Mouse (Mus musculus): ENCODE measurements around the gene Fga. TPM values are rescaled to one million over a fixed set of nuclear protein-coding genes. Genes with fewer than 3 reads are reported as not detected.

The Fga gene
- 0.11 TPM for polyA plus RNA-seq (2014; fragmentation: Illumina TruSeq; extraction: RNeasy Lipid Tissue Mini Kit (QIAGEN cat#74804); ENCODE audit: insufficient read depth, low read depth, low replicate concordance)

DNA sequence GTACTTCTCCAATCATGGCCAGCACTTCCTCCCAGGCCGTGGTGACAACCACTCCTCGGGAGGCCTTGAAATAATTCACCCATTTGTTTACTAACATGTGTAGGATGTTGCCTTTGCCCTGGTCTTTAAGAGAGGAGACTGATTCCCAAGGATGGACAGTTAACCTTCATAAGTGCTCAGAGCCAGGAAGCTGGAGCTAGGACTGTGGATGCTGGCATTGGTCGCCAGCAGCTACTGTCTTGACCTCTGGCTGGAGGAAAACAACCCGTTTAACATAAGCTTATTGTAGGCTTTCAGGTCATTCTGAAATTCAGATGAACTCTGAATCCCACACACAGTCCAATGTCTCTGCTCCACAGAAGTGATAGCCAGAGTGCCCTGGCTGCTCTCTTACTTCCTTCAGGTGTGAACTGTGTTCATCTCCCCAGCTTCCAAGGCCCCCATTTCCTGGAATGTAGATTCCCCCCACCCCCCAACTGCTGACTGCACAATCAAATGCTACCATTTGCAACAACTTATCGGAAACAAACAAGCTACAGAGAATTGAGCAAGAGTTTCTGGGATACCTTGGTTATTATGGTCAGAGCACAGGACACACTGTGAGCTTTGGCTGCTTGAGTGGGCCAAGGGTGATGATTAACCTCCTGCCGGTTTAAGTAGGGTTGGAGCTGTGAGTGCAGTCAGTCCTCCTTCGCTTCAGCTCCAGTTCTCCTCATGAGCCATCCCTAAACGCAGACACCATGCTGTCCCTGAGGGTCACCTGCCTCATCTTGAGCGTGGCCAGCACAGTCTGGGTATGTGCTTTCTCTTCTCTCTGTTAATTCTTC, at the start of gene Fga:
Gene Fga (plus strand): TSS at position 602 of the 827 bp plus-strand sequence.

DNA sequence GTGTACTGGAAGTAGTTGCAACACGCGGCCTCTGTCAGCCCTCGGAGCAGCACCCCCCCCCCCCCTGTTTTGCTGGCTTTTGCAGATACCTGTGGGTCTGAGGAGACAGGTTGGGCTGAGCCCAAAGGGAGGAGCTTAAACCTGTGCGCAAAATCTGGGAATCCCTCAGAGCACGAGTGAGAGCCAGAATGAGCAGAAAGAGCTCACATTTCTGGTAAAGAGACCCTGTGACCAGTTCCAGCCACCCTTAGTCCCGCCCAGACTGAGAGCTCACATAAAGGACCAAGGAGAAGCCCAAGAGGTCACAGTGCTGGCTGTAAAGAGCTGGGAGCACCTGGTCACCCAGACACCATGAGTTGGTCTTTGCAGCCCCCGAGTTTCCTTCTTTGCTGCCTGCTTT, 18.3 kb upstream of the Fga start, which contains the start of gene Fgg:
Gene Fgg (plus strand): TSS at position 168 of the 400 bp plus-strand sequence.

DNA sequence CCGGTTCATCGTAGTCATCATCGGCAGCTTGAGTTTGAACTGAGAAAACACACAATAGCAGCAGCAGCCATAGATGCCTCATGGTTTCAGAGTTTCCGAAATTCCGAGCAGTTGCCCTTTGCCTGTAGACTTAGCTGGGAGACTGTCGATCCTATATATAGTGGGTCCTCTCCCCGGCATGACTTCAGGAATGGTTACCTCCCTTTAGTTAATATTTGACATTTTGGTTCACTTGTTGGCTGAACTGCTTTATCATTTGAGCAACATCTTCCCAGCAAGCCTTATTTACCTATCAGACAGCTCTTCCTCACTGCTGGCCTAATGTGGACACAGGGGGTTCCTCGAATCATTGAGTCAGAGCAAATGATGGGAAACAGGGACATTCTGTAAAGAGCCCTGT, 23.8 kb downstream of the Fga start, which contains the start of gene Fgb:
Gene Fgb (minus strand): TSS at position 184 of the 400 bp plus-strand sequence.

DNA sequence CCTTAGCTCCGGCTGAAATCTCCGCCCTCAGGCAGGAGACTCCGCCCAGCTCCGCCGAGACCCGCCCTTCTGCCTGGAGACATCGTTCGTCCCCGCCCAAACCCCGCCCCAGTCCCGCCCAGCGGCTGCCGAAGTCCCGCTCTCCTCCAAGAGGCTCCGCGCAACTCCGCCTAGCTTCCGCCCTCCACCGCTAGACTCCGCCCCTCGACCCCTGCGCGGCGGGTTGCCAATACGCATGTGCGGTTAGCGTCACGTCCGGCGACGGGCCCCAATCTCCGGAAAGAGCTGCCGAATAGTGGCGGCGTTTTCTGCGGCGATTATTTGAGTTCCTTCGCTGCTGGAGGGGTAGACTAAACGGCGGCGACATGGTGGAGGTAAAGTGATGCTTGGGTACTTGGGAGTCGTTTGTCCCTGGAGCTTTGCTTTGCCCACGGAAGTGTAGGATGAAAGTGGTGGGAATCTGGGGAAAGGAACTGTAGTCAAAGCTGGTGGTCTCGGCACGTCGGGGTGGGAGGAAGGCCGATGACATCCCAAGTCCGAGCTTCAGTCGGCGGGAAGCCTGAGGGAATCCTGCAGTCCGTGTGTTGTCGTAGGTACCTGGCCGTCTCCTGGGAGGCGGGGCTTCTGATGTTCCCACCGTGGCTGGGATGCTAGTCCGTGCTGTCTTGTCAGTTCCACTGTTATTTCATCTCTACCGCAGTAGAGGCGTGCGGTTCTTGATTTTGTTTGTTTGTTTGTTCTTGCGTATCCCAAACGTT, 29.6 kb downstream of the Fga start, which contains the start of gene Plrg1:
Gene Plrg1 (plus strand): TSS at position 242 of the 758 bp plus-strand sequence.

Other genes starting within 250 kb of the Fga start
- gene Rbm46, start 149.6 kb upstream of the Fga start, polyA plus RNA-seq (2014; fragmentation: Illumina TruSeq; extraction: RNeasy Lipid Tissue Mini Kit (QIAGEN cat#74804); ENCODE audit: insufficient read depth, low read depth, low replicate concordance): 1.1 TPM
- gene Lrat, start 122.1 kb upstream of the Fga start, polyA plus RNA-seq (2014; fragmentation: Illumina TruSeq; extraction: RNeasy Lipid Tissue Mini Kit (QIAGEN cat#74804); ENCODE audit: insufficient read depth, low read depth, low replicate concordance): 8.7 TPM
- 1.0 TPM for gene Fgg, start 18.4 kb upstream of the Fga start, polyA plus RNA-seq (2014; fragmentation: Illumina TruSeq; extraction: RNeasy Lipid Tissue Mini Kit (QIAGEN cat#74804); ENCODE audit: insufficient read depth, low read depth, low replicate concordance)
- gene Fgb, start 23.8 kb downstream of the Fga start, polyA plus RNA-seq (2014; fragmentation: Illumina TruSeq; extraction: RNeasy Lipid Tissue Mini Kit (QIAGEN cat#74804); ENCODE audit: insufficient read depth, low read depth, low replicate concordance): not detected
- 32.6 TPM for gene Plrg1, start 29.4 kb downstream of the Fga start, polyA plus RNA-seq (2014; fragmentation: Illumina TruSeq; extraction: RNeasy Lipid Tissue Mini Kit (QIAGEN cat#74804); ENCODE audit: insufficient read depth, low read depth, low replicate concordance)
- 0.06 TPM for gene Dchs2, start 101.9 kb downstream of the Fga start, polyA plus RNA-seq (2014; fragmentation: Illumina TruSeq; extraction: RNeasy Lipid Tissue Mini Kit (QIAGEN cat#74804); ENCODE audit: insufficient read depth, low read depth, low replicate concordance)

Data from lung, adult 10 weeks (tissue).